Mouse (Mus musculus) C2C12 (cell line): ENCODE measurements around the gene Prr12.
A peak's percentile ranks its signal among the peaks of the same experiment; 100 is the strongest.

Source experiments
- CEBPB ChIP-seq: IDR thresholded peaks from one replicate; pipeline ENCODE4 v1.6.1; 2011; ENCODE audit warnings: low read depth, mild to moderate bottlenecking, control low read depth, moderate library complexity
- CTCF ChIP-seq: IDR thresholded peaks from one replicate; pipeline ENCODE4 v1.5.1; 2011; ENCODE audit not compliant: control insufficient read depth, insufficient read depth, insufficient read length
- MAX ChIP-seq: IDR thresholded peaks from one replicate; pipeline ENCODE4 v1.6.1; 2011; ENCODE audit warnings: mild to moderate bottlenecking, control low read depth
- MYOD1 ChIP-seq: IDR thresholded peaks from one replicate; pipeline ENCODE4 v1.6.1; 2011; ENCODE audit warnings: low read depth; ENCODE audit not compliant: control insufficient read depth, insufficient read length
- MYOG ChIP-seq: IDR thresholded peaks from one replicate; pipeline ENCODE4 v1.6.1; 2011; ENCODE audit not compliant: control insufficient read depth, insufficient read length; ENCODE audit errors: extremely low read depth
- USF1 ChIP-seq: IDR thresholded peaks from one replicate; pipeline ENCODE4 v1.6.1; 2011; ENCODE audit warnings: low read depth, mild to moderate bottlenecking, control low read depth, moderate library complexity

DNA sequence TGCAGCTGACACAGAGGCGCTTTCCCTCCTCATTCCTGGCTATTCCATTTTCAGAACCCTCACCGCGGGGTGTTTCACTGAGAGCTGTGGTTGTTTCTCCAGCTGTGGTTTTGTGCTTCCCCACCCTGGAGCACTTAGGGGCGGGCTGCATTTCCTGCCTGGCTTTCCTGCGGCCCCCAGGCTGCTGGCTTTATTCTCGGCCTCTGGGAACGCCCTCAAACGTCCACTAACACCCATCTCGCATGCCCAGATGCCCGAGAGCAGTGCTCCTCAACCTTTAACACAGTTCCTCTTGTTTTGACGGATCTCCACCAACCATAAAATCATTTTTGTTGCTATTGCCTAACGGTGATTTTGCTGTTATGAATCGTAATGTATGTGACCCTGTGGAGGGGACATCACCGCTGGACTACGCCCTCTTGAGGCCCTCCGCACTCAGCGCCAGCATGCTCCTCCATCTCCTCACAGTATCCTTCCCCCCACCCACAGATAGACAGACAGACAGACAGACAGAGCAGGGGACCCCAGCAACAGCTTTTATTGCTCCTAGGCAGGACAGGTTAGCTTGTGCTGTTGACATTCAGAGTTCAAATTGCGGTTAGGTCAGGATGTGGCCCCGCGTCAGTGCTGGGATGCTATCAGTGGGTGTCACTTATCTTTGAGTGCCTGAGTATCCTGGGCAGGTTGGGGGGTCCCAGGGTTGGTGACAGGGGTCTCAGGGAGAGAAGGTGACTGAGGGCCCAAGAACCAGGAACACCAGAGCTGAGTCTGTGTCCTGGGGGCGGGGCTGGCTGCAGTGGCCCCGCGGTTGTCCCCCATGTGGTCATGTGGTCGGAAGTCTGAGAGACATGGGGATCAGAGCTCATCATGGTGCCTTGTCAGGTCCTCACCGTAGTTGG, 30.0 kb upstream of the Prr12 start:
- TF ChIP-seq MAX (no peak), CTCF (peak; percentile 7), MYOD1 (peak; percentile 36), CEBPB (no peak), USF1 (peak; percentile 14), MYOG (no peak)
